Mouse (Mus musculus): ENCODE results near the gene Chd2.

Gene Chd2

DNA sequence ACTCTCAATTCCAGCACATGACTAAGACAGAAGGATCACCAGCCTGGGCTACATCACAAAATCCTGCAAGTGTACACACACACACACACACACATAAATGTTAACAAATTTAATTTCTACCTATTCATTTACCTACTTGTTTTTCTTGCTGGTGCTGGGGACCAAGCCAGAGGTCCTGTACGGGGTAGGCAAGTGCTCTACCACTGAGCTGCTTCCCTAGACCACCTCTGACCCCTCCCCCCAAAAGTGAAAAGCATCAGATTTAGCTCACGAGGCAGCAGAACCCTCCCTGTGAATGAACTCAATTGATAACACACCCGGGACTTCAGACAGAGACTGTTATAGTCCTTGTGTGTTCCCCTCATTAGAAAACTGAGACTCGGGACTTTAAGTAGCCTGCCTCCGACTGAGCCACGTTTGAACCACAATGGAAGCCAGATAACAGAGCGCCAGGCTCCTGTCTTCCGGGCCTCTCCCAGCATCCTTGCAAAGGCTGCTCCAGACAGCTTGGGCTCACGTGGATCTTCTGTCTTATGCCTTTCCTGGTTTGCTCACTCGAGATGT, 19.9 kb upstream of the Chd2 start:
- DNase-seq = no peak

DNA sequence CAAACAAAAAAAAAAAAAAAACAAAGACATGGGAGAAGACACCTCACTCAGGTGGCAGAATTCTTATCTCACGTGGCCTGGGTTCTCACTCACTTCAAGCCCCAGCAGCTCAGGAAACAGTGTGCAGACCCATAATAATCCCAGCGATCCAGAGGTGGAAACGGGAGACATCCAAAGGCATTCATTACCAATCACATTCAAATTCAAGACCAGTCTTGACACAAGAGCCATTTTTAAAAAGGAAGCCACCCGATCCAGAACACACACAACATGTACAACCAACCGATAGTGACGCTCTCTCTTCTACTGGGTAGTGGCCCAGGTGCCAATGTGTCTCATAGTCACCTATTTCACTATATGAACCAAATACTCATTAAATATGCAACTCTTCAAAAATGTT, 19.2 kb upstream of the Chd2 start:
- DNase-seq = no peak

DNA sequence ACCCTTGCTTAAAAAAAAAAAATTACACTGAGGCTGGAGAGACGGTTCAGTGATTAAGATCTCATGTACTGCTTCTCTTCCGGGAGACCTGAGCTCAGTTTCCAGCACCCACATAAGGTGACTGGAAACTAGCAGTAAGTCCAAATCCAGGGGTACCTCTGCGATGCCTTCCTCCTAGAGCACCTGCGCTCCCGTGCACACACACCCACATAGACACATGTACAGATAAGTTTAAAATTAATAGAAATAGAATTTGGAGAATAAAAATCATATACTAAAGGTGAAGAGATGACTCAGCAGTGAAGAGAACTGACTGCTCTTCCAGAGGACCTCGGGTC, 18.2 kb upstream of the Chd2 start:
- no peak for DNase-seq

DNA sequence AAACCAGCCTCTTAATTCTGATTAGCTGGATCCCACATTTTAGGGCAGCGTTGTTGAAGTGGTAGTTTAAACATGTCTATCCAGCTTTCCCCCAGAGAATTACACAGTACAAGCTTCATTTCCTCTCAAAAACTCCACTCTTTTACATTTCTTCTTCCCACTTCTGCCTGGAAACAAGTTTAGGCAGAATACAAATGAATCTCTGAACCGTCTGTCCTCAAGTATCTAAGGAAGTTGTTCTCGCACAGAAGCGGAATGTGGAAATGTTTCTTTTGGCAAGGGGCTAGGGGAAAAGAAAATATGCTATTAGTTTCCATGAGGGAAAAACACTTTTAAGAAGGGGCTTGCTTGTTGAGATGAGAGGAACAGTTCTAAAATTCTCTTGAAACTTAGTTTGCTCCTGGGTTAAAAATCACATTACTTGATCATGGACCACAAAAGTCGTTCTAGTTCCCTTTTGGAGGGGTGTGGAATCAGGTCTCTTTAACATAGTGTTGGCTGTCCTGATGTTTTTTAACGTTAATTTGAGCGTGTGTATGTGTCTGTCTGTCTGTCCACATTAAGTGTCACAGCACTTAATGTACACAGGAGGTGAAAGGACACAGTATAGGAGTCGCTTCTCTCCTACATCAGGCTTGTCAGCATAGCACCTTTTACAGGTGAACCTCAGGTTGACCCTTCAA, 17.7 kb upstream of the Chd2 start:
- DNase-seq = no peak

DNA sequence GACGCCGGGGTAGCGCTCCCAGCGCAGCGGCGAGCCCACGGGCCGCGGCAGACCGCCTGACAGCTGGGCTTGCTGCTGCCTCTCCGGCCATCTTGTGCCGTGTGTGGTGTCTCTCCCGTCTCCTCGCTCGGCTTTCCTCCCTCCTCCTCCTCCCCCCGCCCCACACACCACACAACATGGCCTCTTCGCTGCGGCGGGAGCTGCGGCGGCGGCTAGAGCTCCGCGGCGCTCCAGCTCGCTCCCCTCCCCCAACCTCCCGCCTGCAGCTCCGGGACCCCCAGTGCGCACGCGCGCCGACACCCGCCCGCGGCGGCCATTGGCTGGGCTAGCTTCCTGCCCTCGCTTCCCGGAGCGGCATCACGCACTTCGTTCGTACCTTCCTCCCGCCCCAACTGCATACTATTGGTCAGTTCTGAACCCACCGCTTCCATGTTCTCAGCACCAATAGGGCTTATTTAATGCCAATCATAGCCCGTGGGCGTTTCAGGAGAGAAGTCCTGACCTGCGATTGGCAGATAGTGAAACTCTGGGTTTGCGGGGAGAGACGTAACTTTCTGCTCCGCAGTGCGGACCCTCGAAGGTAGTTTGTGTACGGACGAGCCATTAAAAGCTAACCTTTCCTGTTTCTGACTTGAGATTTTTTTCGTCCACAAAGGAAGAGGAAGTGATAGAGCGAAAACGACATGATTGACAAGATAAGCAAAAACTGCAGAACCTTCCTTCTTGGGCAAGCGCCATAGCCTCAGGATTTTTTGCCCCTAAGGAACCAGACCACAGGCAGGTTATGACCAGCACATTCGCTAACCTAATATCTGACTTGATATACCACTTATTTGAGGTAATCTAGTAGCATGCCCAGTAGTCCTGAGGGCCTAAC, 16.9 kb upstream of the Chd2 start:
- peak; percentile 100 for DNase-seq

DNA sequence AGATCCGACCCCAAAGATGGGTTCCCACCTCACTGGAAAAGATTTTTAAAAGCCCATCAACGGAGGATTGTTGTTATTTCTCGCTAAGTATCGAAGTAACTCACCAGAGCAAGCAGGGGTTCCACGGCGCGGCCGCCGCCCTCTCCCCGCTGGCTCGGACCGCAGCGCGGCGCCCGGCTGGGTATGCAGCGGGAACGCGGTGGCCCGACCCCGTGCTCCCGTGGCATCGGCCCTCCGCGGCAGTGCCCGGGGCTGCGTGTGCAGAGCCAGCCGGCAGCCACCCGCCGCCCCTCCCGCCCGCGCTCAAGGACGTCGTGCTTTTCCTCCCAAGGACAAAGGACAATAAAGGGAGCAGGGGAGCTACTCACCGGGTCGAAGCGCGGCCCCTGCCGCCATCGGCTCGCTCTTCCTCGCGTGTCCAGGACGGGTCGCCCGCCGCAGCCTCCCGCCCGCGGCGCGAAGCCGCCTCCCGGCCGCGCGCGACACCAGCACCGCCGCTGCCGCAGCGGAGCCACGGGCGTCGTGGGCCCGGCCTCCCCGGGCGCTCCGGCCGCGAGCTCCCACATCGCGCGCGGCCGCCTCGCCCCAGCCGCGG, 16.1 kb upstream of the Chd2 start:
- DNase-seq = peak; percentile 72 to 73

DNA sequence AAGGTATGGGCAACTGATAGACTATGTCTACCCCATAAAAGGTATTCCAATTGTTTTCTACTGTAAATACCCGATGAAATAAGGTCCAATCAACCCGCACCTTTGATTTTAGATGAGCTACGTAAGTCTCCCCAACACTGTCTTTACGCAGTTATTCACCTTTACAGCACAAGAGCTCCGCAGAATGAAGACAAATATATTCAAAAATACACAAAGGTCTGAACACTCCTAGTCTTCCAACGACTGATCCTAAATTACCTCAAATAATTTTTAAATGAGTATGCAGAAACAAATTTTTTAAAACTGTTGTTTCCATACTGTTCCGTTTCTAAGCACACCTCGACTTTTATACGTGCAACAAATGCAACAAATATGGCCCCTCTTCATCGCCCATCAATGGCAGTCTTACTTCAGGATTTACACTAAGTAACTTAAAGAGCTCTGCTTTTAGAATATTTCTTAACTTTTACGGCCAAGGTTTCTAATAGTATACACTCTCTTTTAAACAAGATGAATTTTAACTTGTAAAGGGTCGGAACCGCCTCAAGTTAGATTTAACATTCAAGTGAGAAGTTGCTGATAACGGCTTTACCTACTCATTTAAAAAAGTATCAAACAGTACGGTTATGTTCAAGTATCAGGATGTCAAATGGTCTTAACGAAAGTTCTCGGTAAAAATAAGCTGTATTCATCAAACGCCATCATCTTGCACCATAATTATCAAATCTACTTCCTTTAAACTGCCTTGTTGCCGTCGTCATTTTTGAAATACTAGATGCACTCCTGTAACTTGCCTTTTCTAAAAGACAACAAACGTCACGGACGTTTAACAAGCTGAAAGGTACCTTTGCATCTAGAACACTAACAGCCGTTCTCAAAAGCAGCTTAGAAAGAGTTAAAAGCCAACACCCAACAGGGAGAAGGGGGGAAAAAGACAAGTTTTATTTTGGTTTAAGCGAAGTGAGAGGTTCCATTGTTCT, 15.3 kb upstream of the Chd2 start:
- no peak for DNase-seq

DNA sequence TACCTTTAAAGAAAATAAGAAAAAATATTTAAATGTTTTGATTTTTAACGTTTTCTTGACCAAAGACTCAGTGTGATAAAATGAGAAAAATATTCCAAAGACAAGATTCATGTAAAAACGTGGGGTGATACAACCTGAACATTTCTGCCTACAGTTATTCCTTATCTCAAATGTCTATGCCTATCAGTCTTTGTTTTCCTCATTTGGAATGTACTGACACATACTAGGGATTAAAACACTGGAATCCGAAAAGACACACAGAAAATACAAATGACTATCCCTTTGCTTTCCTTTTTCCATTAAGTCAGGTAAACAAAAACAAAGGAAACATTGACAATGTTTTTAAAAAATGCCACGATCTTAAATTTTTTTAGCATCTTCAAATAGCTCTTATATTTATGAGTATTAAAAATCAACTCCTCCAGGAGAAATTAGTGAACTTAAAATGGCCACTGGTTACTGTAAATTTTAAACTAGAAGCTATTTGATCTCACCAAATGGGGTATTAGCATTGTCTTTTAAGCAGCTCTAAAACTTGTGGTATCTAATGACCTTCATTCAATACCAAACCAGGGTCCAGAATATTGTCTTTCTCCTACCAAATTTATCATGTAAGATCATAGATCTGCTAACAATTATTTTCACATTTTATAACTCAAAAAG, 14.4 kb upstream of the Chd2 start:
- no peak for DNase-seq

DNA sequence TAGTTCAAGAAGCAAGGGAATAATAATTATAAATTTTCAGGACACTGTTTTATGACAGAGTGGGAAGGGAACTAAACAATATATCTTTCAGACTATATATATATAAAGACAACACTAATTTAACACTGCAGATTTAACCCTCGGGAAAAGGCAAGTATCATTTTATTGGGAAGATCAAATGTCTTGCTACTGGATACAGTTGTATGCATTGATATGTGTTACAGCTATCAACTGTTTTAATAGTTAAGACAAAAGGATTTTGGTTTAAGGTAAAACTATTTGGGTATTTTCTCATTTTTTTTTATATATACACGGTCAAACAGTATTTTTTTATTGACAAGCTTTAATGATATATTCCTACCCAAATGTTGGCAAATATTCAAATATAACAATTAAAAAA, 13.2 kb upstream of the Chd2 start:
- DNase-seq = no peak

DNA sequence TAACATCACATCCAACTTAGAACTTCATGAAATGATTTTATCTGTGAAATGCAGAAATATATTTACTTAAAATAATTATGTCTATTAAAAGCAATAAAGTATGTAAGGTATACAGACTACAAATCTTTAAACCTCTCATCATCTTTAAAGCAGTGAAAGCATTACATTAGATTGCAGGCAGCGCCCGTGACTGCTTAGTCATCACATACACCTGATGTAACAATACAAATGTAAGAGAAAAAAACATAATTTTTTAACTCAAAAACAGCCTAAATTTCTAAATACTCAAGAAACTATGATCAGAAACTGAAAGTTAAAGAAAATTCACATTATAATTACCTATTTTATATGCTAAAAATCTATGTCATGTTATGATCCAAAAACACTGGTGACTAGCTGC, 11.5 kb upstream of the Chd2 start:
- no peak for DNase-seq

DNA sequence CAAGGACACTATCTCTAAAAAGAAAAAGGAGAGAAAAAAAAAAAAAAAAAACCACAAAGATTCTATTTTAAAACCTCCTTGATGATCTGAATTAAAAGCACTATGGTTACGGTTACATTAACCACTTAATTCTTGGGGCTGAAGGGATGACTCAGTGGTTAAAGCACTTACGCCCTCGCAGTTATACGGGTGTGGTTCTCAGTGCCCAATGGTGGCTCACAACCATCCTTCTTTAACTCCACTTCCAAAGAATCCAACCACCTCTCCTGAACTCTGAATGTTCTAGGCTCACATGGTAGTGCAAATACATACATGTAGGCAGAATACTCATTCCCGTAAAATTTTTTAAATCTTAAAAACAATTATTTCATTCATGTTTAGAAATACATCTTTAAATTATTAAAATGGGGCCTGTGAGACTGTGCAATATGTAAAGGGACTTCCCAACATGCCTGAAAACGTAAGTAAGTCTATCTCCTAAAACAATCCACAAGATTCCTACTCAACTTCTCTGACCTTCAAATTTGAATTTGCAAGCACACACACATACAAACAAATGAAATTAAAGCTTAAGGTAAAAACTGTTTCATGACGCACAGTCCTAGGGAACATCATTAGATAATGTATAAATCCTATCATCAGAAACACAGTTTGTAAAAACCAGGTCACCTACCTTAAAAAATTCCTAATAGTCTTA, 10.6 kb upstream of the Chd2 start:
- DNase-seq = no peak

DNA sequence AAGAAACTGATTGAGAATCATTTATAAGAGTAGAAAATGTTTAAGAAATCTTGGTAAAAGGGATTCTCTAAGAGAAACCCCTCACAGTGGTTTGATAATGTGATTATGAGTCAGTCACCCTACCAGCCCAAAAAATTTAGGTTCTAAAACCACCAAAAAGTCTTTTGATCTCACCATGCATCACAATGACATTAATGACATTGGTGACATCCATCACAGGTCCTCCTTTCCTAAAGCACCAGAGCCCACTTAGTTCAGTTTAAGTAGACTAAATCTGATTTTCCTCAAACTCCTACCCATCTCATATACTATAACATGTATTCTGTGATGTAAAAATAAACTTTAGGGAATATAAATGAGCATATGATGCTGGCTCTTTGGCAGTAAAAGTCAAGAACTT, 9.7 kb upstream of the Chd2 start:
- no peak for DNase-seq

DNA sequence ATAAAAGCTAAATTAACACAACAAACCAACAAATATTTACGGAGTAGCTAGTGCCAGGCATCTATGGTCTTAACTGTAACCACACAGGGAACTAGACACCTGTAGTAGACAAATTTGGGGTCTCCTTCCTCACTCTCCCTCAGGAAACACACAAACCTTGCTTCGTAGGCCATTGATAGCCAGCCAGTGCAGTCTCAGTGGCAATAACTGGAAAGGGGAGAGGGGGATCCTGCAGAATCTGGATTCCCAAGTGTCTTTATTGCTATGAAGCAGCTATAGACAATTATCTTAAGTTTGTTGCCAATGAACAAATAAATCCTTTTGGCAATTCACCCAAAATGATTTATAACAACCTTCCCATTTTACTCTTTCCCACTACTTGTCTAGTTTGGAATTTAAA, 6.4 kb upstream of the Chd2 start:
- peak in 1 of 2 experiments; percentile 9 for DNase-seq

DNA sequence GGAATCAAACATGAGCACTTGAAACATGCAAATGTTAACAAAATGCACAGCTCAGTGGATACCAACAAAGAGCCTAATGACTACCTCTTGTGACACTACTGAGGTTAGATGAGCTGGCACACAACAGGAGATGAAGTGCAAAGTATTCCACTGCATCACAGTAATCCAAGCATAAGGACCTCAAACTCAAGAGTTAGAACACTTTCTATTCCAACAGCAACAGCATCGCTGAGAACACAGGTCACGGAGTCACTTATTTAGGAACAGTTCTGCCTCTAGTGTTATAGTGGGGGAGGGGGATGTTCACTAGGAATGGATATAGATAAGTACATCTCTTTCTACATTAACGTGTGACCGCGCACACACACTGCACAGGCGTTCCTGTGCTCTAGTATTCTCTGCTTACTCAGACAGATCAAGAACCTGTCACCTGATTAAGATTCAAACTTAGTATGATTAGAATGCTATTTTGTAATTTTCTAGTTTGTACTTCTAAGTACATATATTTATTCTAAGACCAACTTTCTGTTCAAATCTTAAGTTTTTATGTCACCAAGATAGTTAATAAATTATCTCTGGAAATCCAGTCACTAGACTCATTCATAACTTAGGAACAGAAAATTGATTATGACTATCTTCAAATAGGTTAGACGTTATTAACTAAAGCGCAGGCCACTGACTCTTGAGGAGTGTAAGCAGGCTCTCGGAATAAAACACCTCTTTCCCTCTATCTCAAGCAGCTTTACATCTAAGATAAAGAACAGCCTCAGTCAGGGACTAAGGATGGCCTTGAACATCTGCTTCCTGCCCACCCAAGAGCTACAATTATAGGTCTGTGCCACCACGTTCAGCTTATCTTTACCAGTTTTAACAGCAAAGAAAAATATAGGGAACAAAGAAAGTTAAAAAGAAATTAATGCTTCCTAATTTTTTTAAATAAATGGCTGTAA, 5.2 kb upstream of the Chd2 start:
- DNase-seq = peak in 1 of 2 experiments; percentile 8

DNA sequence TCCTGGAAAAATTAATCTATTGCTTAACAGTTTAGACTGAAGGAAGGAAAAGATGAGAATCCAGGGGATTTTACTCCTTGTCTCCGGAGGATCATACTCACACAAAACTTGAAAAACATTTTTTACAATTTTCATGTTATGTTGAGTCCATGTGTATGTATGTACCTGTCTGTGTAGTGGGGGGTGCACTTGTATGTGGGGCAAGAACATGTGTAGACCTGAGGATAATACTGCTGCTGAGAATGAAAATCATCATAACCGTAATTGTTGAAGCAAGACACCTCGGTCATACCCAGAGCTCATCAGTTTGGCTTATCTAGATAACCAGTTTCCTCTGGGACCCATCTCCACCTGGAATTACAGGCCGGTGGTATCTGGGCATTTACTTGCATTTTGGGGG, 3.4 kb upstream of the Chd2 start:
- DNase-seq = peak in 1 of 2 experiments; percentile 10

DNA sequence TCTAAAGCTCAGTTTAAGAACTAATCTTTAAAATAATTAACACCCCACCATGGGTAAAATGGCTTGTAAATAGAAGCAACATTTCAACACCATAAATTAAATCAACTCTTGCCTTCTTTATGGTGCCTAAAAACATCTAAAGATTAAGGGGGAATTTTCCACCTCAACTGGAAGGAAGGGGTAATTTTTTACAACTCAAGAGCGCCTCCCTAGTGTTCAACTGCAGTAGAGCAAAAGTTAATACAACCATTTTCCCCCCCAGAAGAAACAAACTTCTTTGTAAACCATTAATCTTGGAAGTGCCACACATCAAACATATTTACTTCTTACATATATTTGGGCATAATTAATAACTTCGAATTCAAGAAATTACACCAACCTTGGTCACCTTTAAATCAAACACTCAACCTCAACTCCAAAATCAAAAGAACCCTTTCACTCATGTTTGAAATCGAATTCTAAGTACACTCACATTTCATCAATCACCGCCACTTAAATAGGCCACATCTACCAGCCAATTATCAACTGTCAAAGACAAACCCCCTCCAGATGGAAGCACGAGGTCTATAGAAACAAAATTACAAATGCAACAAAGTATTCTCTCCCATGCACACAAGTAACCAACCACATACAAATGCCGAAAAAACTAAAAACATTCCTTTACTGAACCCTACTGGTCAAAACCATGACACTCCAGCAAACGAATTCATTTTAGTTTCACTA, 662 bp upstream of the Chd2 start:
- no peak for DNase-seq

DNA sequence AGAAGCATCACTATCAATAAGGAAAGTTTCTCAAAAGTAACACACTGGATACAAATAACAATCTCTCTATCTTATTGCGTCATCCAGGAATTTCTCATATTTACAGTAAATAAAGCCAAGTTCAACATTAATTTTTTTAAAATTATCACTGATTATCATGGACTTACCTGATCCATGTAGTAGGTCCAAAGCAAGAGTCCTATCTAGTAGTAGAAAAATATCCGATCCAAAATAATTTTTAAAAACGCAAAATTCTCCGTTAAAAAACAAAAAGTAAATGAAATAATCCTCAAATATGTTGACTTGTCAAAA, 595 bp downstream of the Chd2 start:
- no peak for DNase-seq

DNA sequence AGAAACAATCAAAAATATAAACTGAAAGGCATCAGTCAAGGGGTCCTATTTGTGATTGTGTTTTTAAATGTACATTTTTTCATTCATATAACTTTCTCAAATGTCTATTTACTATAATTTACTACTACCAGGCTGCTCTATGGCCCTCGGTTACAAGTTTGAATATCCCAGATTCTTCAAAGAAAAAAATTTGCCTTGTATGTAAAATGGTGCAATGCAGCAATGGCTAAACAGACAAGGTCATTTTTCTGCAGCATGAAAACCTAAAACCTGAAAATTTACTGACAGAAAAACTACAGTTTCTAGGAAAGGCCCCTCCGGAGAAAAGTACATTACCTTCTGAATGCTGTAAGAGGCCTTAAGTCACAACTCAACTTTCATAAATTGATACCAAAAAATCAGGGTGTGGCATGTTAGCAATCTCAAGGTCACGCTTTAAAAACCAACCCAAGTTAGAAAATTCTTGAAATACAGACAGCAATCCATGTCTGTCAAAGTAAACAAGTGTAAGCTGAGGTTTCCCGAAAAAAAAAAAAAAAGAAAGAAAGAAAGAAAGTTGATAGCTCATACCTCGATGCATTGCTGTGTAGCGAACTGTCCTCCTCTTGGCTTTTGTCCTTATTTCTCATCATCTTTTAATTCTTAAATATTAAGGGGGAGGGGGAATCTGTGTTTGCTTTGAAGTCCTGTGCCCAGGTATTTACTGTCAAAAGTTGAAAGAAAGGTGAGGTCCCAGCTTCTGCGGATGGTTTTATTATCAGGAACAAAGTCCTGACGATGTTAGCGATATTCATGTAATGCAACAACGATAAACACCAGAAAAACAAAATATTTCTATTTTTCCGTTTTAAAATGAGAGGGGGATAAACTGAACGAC, 1.2 kb downstream of the Chd2 start:
- no peak for DNase-seq

All from cerebellum, postnatal 14 days (tissue).